Mouse (Mus musculus): ENCODE results near the gene Zfp646. TPM values are rescaled to one million over a fixed set of nuclear protein-coding genes. Genes with fewer than 3 reads are reported as not detected.
A peak's percentile ranks its signal among the peaks of the same experiment; 100 is the strongest.

Zfp646 gene
- polyA plus RNA-seq, 1 experiment from 2014 or later: 7.4 TPM

GRCm38 (mm10) chr7:127867641-127868040, 8.4 kb upstream of the Zfp646 start:
- no peak overlapping the region for H3K4me2 ChIP-seq (ENCODE audit: low read length)
- no peak for DNase-seq (ENCODE audit: low spot score)
- peaks cover 24% of the 10 kb centered on the region for H3K36me3 ChIP-seq (ENCODE audit: insufficient read depth, low read length)
- no peak overlapping the region for H3K9ac ChIP-seq (ENCODE audit: low read depth, low read length)
- WGBS: 96% methylated on average over 18 of the region's 18 CpGs
- H3K27ac ChIP-seq: no peak overlapping the region
- no peak for TF ChIP-seq CTCF (IDR thresholded peaks at IDR 0.05; ENCODE audit: low read depth)
- H3K4me1 ChIP-seq (replicated peaks; ENCODE audit: insufficient read depth, low read length): no peaks in the 10 kb centered on the region
- no peaks in the 10 kb centered on the region for H3K9me3 ChIP-seq (replicated peaks; ENCODE audit: low read length)
- no peak overlapping the region for H3K4me3 ChIP-seq (replicated peaks; ENCODE audit: low read depth, low read length)
- H3K27me3 ChIP-seq (ENCODE audit: insufficient read depth, low read length): no peaks in the 10 kb centered on the region
- ATAC-seq (replicated peaks; ENCODE audit: low FRiP score, low read depth): no peak

- no peak overlapping the region for H3K9ac ChIP-seq (ENCODE audit: low read depth, low read length)
- no peak overlapping the region for H3K27ac ChIP-seq
- no peaks in the 10 kb centered on the region for H3K9me3 ChIP-seq (replicated peaks; ENCODE audit: low read length)
- H3K4me3 ChIP-seq (replicated peaks; ENCODE audit: low read depth, low read length): no peak overlapping the region
- peak; percentile 53 for DNase-seq (ENCODE audit: low spot score)
- H3K36me3 ChIP-seq (ENCODE audit: insufficient read depth, low read length): peaks cover 24% of the 10 kb centered on the region
- no peak for TF ChIP-seq CTCF (IDR thresholded peaks at IDR 0.05; ENCODE audit: low read depth)
- ATAC-seq (replicated peaks; ENCODE audit: low FRiP score, low read depth): no peak
- H3K4me1 ChIP-seq (replicated peaks; ENCODE audit: insufficient read depth, low read length): peaks cover 6% of the 10 kb centered on the region; the same call in 1 of the 2 replicates
- 70% methylated on average over 3 of the region's 3 CpGs for WGBS
- no peak overlapping the region for H3K4me2 ChIP-seq (ENCODE audit: low read length)
- H3K27me3 ChIP-seq (ENCODE audit: insufficient read depth, low read length): no peaks in the 10 kb centered on the region
These were observed 6.7 kb upstream of the Zfp646 start for GRCm38 (mm10) chr7:127869149-127869810.

GRCm38 (mm10) chr7:127870136-127870821, 5.7 kb upstream of the Zfp646 start:
- ATAC-seq (replicated peaks; ENCODE audit: low FRiP score, low read depth) (no peak), DNase-seq (ENCODE audit: low spot score) (no peak)
- 81% methylated on average over 5 of the region's 5 CpGs for WGBS

GRCm38 (mm10) chr7:127874812-127875626, 1.0 kb upstream of the Zfp646 start:
- peak; percentile 19; the same call in 1 of the 2 replicates for ATAC-seq (replicated peaks; ENCODE audit: low FRiP score, low read depth)
- H3K27ac ChIP-seq: peak overlapping the region; percentile 47; the same call in 1 of the 2 replicates
- H3K4me2 ChIP-seq (ENCODE audit: low read length): peak overlapping the region; percentile 66
- peaks cover 16% of the 10 kb centered on the region; the same call in 1 of the 2 replicates for H3K4me1 ChIP-seq (replicated peaks; ENCODE audit: insufficient read depth, low read length)
- DNase-seq (ENCODE audit: low spot score): no peak
- WGBS: 1% methylated on average over 20 of the region's 20 CpGs
- peak overlapping the region; percentile 90 for H3K9ac ChIP-seq (ENCODE audit: low read depth, low read length)
- H3K4me3 ChIP-seq (replicated peaks; ENCODE audit: low read depth, low read length): peak overlapping the region; percentile 79
- H3K9me3 ChIP-seq (replicated peaks; ENCODE audit: low read length): no peaks in the 10 kb centered on the region
- no peak for TF ChIP-seq CTCF (IDR thresholded peaks at IDR 0.05; ENCODE audit: low read depth)
- H3K27me3 ChIP-seq (ENCODE audit: insufficient read depth, low read length): no peaks in the 10 kb centered on the region
- H3K36me3 ChIP-seq (ENCODE audit: insufficient read depth, low read length): peaks cover 18% of the 10 kb centered on the region

More at GRCm38 (mm10) chr7:127870136-127870821, 5.7 kb upstream of the Zfp646 start:
- peak; percentile 47; the same call in 1 of the 2 replicates for TF ChIP-seq CTCF (IDR thresholded peaks at IDR 0.05; ENCODE audit: low read depth)
- H3K4me2 ChIP-seq (ENCODE audit: low read length): no peak overlapping the region
- no peaks in the 10 kb centered on the region for H3K27me3 ChIP-seq (ENCODE audit: insufficient read depth, low read length)
- H3K4me3 ChIP-seq (replicated peaks; ENCODE audit: low read depth, low read length): no peak overlapping the region
- peaks cover 24% of the 10 kb centered on the region for H3K36me3 ChIP-seq (ENCODE audit: insufficient read depth, low read length)
- H3K4me1 ChIP-seq (replicated peaks; ENCODE audit: insufficient read depth, low read length): peaks cover 10% of the 10 kb centered on the region; the same call in 1 of the 2 replicates
- no peak overlapping the region for H3K27ac ChIP-seq
- H3K9ac ChIP-seq (ENCODE audit: low read depth, low read length): no peak overlapping the region
- H3K9me3 ChIP-seq (replicated peaks; ENCODE audit: low read length): no peaks in the 10 kb centered on the region

- Histone ChIP-seq H3K36me3 (ENCODE audit: insufficient read depth, low read length) (peaks cover 24% of the 10 kb centered on the region), H3K4me2 (ENCODE audit: low read length) (peak overlapping the region; percentile 66), H3K27ac (peak overlapping the region; percentile 98), H3K9me3 (replicated peaks; ENCODE audit: low read length) (no peaks in the 10 kb centered on the region), H3K9ac (ENCODE audit: low read depth, low read length) (peak overlapping the region; percentile 90), H3K4me1 (replicated peaks; ENCODE audit: insufficient read depth, low read length) (peaks cover 16% of the 10 kb centered on the region; the same call in 1 of the 2 replicates), H3K4me3 (replicated peaks; ENCODE audit: low read depth, low read length) (peak overlapping the region; percentile 79), H3K27me3 (ENCODE audit: insufficient read depth, low read length) (no peaks in the 10 kb centered on the region)
- TF ChIP-seq CTCF (IDR thresholded peaks at IDR 0.05; ENCODE audit: low read depth): no peak
- 2% methylated on average over 42 of the region's 43 CpGs for WGBS
- DNase-seq (ENCODE audit: low spot score): peak; percentile 97
- peak; percentile 95 for ATAC-seq (replicated peaks; ENCODE audit: low FRiP score, low read depth)
These were observed 407 bp upstream of the Zfp646 start for GRCm38 (mm10) chr7:127875627-127876001.

Data from kidney, postnatal 0 days (tissue).